Mouse (Mus musculus) MEL (cell line): ENCODE measurements around the gene Gtpbp4. TPM values are rescaled to one million over a fixed set of nuclear protein-coding genes. Genes with fewer than 3 reads are reported as not detected.

Experiments used
- DNase-seq: peaks from one replicate; pipeline ENCODE4 v3.0.0; 2011; ENCODE audit warnings: low read depth, low spot score
- H3K27ac ChIP-seq: 2 replicates; pipeline ENCODE4 v1.5.1; 2012; ENCODE audit warnings: low read depth, mild to moderate bottlenecking, control low read depth, low read length, moderate library complexity; ENCODE audit not compliant: control insufficient read depth
- H3K27me3 ChIP-seq, 2 experiments: fragments of 150-350 bp in 1 of 2; sonication (generic) in 1 of 2; 2 replicates each; pipeline ENCODE4 v1.6.1; 2012; ENCODE audit warnings: low read length in 2 of 2, mild to moderate bottlenecking in 2 of 2, improper control_type of control experiment in 1 of 2, moderate library complexity in 1 of 2; ENCODE audit not compliant: insufficient read depth in 2 of 2, control insufficient read depth in 1 of 2
- H3K36me3 ChIP-seq, 2 experiments: 2 replicates each; pipeline ENCODE4 v1.6.1; 2012 to 2014; ENCODE audit warnings: low read length in 2 of 2, improper control_type of control experiment in 1 of 2, inconsistent platforms in 1 of 2, mild to moderate bottlenecking in 1 of 2; ENCODE audit not compliant: insufficient read depth in 2 of 2, control insufficient read depth in 1 of 2
- H3K4me1 ChIP-seq, 2 experiments: fragments of 150-350 bp in 1 of 2; sonication (generic) in 1 of 2; 2 replicates each; pipeline ENCODE4 v1.6.1; 2012; ENCODE audit warnings: low read length in 2 of 2, improper control_type of control experiment in 1 of 2, mild to moderate bottlenecking in 1 of 2; ENCODE audit not compliant: insufficient read depth in 2 of 2, control insufficient read depth in 1 of 2
- H3K4me3 ChIP-seq, 2 experiments: fragments of 150-350 bp in 1 of 2; sonication (generic) in 1 of 2; 2 replicates each; pipeline ENCODE4 v1.5.1; 2012; ENCODE audit warnings: low read depth in 2 of 2, low read length in 2 of 2, mild to moderate bottlenecking in 2 of 2, moderate library complexity in 2 of 2, control low read depth in 1 of 2, improper control_type of control experiment in 1 of 2; ENCODE audit not compliant: control insufficient read depth in 1 of 2, insufficient read depth in 1 of 2
- H3K79me2 ChIP-seq: 2 replicates; pipeline ENCODE4 v1.6.1; 2012; ENCODE audit warnings: mild to moderate bottlenecking, low read length, moderate library complexity; ENCODE audit not compliant: control insufficient read depth, poor library complexity, insufficient read depth
- H3K9ac ChIP-seq: 2 replicates; pipeline ENCODE4 v1.6.1; 2012; ENCODE audit warnings: low read depth, mild to moderate bottlenecking, control low read depth, low read length, moderate library complexity; ENCODE audit not compliant: control insufficient read depth, poor library complexity, severe bottlenecking
- H3K9me3 ChIP-seq: fragments of 150-350 bp; sonication (generic); replicated peaks from 2 replicates; pipeline ENCODE4 v1.6.1; 2012; ENCODE audit warnings: mild to moderate bottlenecking, low read length, improper control_type of control experiment, moderate library complexity; ENCODE audit not compliant: insufficient read depth
- CHD2 ChIP-seq: IDR thresholded peaks from 2 replicates; pipeline ENCODE4 v1.6.1; 2011; ENCODE audit warnings: low read length, improper control_type of control experiment
- EP300 ChIP-seq, 2 experiments: IDR thresholded peaks; 2 replicates each; pipeline ENCODE4 v1.6.1; 2011; ENCODE audit warnings: improper control_type of control experiment in 2 of 2, low read length in 2 of 2, low read depth in 1 of 2, mild to moderate bottlenecking in 1 of 2
- ETS1 ChIP-seq: IDR thresholded peaks from 2 replicates; pipeline ENCODE4 v1.6.1; 2012; ENCODE audit warnings: low read depth, mild to moderate bottlenecking, inconsistent platforms, low read length, improper control_type of control experiment, moderate library complexity
- GABPA ChIP-seq: IDR thresholded peaks from 2 replicates; pipeline ENCODE4 v1.6.1; 2012; ENCODE audit warnings: low read depth, mild to moderate bottlenecking, inconsistent platforms, low read length, improper control_type of control experiment, moderate library complexity
- HCFC1 ChIP-seq: IDR thresholded peaks from 2 replicates; pipeline ENCODE4 v1.6.1; 2012; ENCODE audit warnings: low read depth, mild to moderate bottlenecking, inconsistent platforms, low read length, improper control_type of control experiment, moderate library complexity
- JUND ChIP-seq: IDR thresholded peaks from 2 replicates; pipeline ENCODE4 v1.6.1; 2011; ENCODE audit warnings: low read depth, mild to moderate bottlenecking, improper control_type of control experiment, low read length
- KAT2A ChIP-seq: conservative IDR thresholded peaks from 2 replicates; pipeline ENCODE4 v1.6.1; 2012; ENCODE audit warnings: low read depth, low read length, improper control_type of control experiment, inconsistent platforms
- MAZ ChIP-seq: IDR thresholded peaks from 2 replicates; pipeline ENCODE4 v1.6.1; 2012; ENCODE audit warnings: low read depth, mild to moderate bottlenecking, inconsistent platforms, low read length, improper control_type of control experiment
- MEF2A ChIP-seq: IDR thresholded peaks from 2 replicates; pipeline ENCODE4 v1.6.1; 2014; ENCODE audit warnings: low read depth, mild to moderate bottlenecking, inconsistent platforms, low read length, improper control_type of control experiment; ENCODE audit not compliant: poor library complexity, insufficient replicate concordance, severe bottlenecking; ENCODE audit errors: extremely low read depth
- NELFE ChIP-seq: IDR thresholded peaks from 2 replicates; pipeline ENCODE4 v1.6.1; 2011; ENCODE audit warnings: low read depth, low read length, improper control_type of control experiment
- POLR2A ChIP-seq, 2 experiments: IDR thresholded peaks; 2 replicates each; pipeline ENCODE4 v1.6.1; 2011 to 2012; ENCODE audit warnings: low read length in 2 of 2, mild to moderate bottlenecking in 2 of 2, control low read depth in 1 of 2, improper control_type of control experiment in 1 of 2, low read depth in 1 of 2, moderate library complexity in 1 of 2; ENCODE audit not compliant: control insufficient read depth in 1 of 2, insufficient read depth in 1 of 2, poor library complexity in 1 of 2
- POLR2AphosphoS2 ChIP-seq: IDR thresholded peaks from 2 replicates; pipeline ENCODE4 v1.6.1; 2011; ENCODE audit warnings: low read length, improper control_type of control experiment
- TBP ChIP-seq: IDR thresholded peaks from 2 replicates; pipeline ENCODE4 v1.8.0; 2011; ENCODE audit warnings: low read depth, low read length, improper control_type of control experiment
- USF1 ChIP-seq: IDR thresholded peaks from 2 replicates; pipeline ENCODE4 v1.6.1; 2014; ENCODE audit warnings: low read depth, mild to moderate bottlenecking, inconsistent platforms, low read length, improper control_type of control experiment, moderate library complexity
- polyA plus RNA-seq, 2 experiments: library from polyadenylated mRNA; stranded (reverse) in 1 of 2; unstranded in 1 of 2; fragments of >175 nt in 1 of 2; fragments of >200 nt in 1 of 2; gene quantifications; 2 replicates each; pipeline versions ENCODE4 v1.2.1 to v1.2.4; 2012; ENCODE audit warnings: low replicate concordance in 2 of 2, low read depth in 1 of 2; ENCODE audit not compliant: insufficient read length in 2 of 2, insufficient read depth in 1 of 2, missing spikeins in 1 of 2
- total RNA-seq: library from RNA; depleted of rRNA; stranded (reverse); fragments of 300-350 nt; gene quantifications from 2 replicates; pipeline ENCODE4 v1.2.3, GENCODE M21; 2012

Gene Gtpbp4
- total and polyA plus RNA-seq, 3 experiments: 121 to 172 (median 154) TPM

- no peak overlapping the region for H3K27ac ChIP-seq
- H3K27me3 ChIP-seq: peaks cover 0 to under 1% of the 10 kb centered on the region in 2 experiments; a peak in 2 of 4 replicates
- H3K79me2 ChIP-seq: no peaks in the 10 kb centered on the region
- no peak for DNase-seq
- H3K4me1 ChIP-seq: no peaks in the 10 kb centered on the region
- H3K36me3 ChIP-seq: no peaks in the 10 kb centered on the region; a peak in 1 of 4 replicates
- TF ChIP-seq MEF2A (no peak), HCFC1 (no peak)
- no peak overlapping the region for H3K9ac ChIP-seq
- no peaks in the 10 kb centered on the region for H3K9me3 ChIP-seq
- no peak overlapping the region for H3K4me3 ChIP-seq
Observed at GRCm38 (mm10) chr13:9040626-9041025, 44.7 kb upstream of the Gtpbp4 start.

GRCm38 (mm10) chr13:9031996-9032661, 36.2 kb upstream of the Gtpbp4 start:
- no peaks in the 10 kb centered on the region for H3K9me3 ChIP-seq
- no peak overlapping the region for H3K9ac ChIP-seq
- no peaks in the 10 kb centered on the region for H3K79me2 ChIP-seq
- H3K27ac ChIP-seq: no peak overlapping the region
- H3K36me3 ChIP-seq: peaks cover 0 to 4% of the 10 kb centered on the region in 2 experiments; a peak in 2 of 4 replicates
- no peak overlapping the region for H3K4me3 ChIP-seq
- H3K4me1 ChIP-seq: no peaks in the 10 kb centered on the region; a peak in 1 of 4 replicates
- TF ChIP-seq KAT2A (no peak), NELFE (no peak), EP300 (IDR thresholded peaks at IDR 0.05; ENCODE audit: low read depth in 1 of 2, low read length in 2 of 2) (no peak), USF1 (no peak), GABPA (no peak), POLR2AphosphoS2 (no peak), POLR2A (IDR thresholded peaks at IDR 0.05; ENCODE audit: control insufficient read depth in 1 of 2, insufficient read depth in 1 of 2, low read depth in 1 of 2, low read length in 2 of 2, poor library complexity in 1 of 2) (no peak), JUND (no peak), HCFC1 (no peak), CHD2 (no peak)
- H3K27me3 ChIP-seq: peaks cover 0 to 2% of the 10 kb centered on the region in 2 experiments; a peak in 1 of 4 replicates
- DNase-seq: no peak

GRCm38 (mm10) chr13:9030364-9030763, 34.5 kb upstream of the Gtpbp4 start:
- no peaks in the 10 kb centered on the region for H3K79me2 ChIP-seq
- H3K27me3 ChIP-seq: no peaks in the 10 kb centered on the region
- H3K9me3 ChIP-seq: no peaks in the 10 kb centered on the region
- peaks cover 0 to 4% of the 10 kb centered on the region in 2 experiments; a peak in 2 of 4 replicates for H3K4me1 ChIP-seq
- TF ChIP-seq CHD2: no peak
- no peak for TF ChIP-seq TBP
- TF ChIP-seq POLR2A (IDR thresholded peaks at IDR 0.05; ENCODE audit: control insufficient read depth in 1 of 2, insufficient read depth in 1 of 2, low read depth in 1 of 2, low read length in 2 of 2, poor library complexity in 1 of 2): no peak
- TF ChIP-seq MAZ: no peak
- TF ChIP-seq ETS1: no peak
- no peak overlapping the region for H3K9ac ChIP-seq
- DNase-seq: no peak
- no peak overlapping the region for H3K4me3 ChIP-seq
- H3K27ac ChIP-seq: no peak overlapping the region
- H3K36me3 ChIP-seq: peaks cover 0 to 9% of the 10 kb centered on the region in 2 experiments; a peak in 2 of 4 replicates
